Mouse (Mus musculus) ES-Bruce4 (cell line): Measurements from ENCODE around the gene Cnnm4. TPM values are rescaled to one million over a fixed set of nuclear protein-coding genes. Genes with fewer than 3 reads are reported as not detected.

Experiments used
- H3K27ac ChIP-seq: 2 replicates; pipeline ENCODE4 v1.5.1; 2012; ENCODE audit warnings: low read length, inconsistent platforms; ENCODE audit not compliant: insufficient read depth
- H3K27me3 ChIP-seq: 2 replicates; pipeline ENCODE4 v1.6.1; 2012; ENCODE audit warnings: mild to moderate bottlenecking, low read length, inconsistent platforms; ENCODE audit not compliant: control insufficient read depth, poor library complexity, insufficient read depth, severe bottlenecking
- H3K36me3 ChIP-seq: 2 replicates; pipeline ENCODE4 v1.6.1; 2012; ENCODE audit warnings: inconsistent platforms, mild to moderate bottlenecking, low read length, moderate library complexity; ENCODE audit not compliant: control insufficient read depth, poor library complexity, insufficient read depth, severe bottlenecking
- H3K4me1 ChIP-seq: one replicate; pipeline ENCODE4 v1.8.1; 2011; ENCODE audit warnings: low read length; ENCODE audit not compliant: control insufficient read depth, insufficient read depth
- H3K4me3 ChIP-seq: 2 replicates; pipeline ENCODE4 v1.5.1; 2011; ENCODE audit warnings: low read depth, mild to moderate bottlenecking, low read length
- H3K9ac ChIP-seq: 2 replicates; pipeline ENCODE4 v1.6.1; 2012; ENCODE audit warnings: low read depth, mild to moderate bottlenecking, inconsistent platforms; ENCODE audit not compliant: poor library complexity, severe bottlenecking
- H3K9me3 ChIP-seq: replicated peaks from 2 replicates; pipeline ENCODE4 v1.6.1; 2012; ENCODE audit warnings: mild to moderate bottlenecking, low read length, inconsistent platforms; ENCODE audit not compliant: control insufficient read depth, poor library complexity, insufficient read depth, severe bottlenecking
- CTCF ChIP-seq: IDR thresholded peaks from one replicate; pipeline ENCODE4 v1.8.1; 2011; ENCODE audit warnings: low read depth, low read length
- EP300 ChIP-seq: IDR thresholded peaks from 2 replicates; pipeline ENCODE4 v1.6.1; 2011; ENCODE audit warnings: low read depth, low read length; ENCODE audit not compliant: insufficient read depth
- POLR2A ChIP-seq: IDR thresholded peaks from one replicate; pipeline ENCODE4 v1.8.1; 2011; ENCODE audit warnings: low read length; ENCODE audit not compliant: insufficient read depth
- polyA plus RNA-seq: library from polyadenylated mRNA; stranded (reverse); fragments of >200 nt; gene quantifications from 2 replicates; pipeline ENCODE4 v1.2.4, GENCODE M21; 2011; ENCODE audit warnings: low read depth; ENCODE audit not compliant: missing spikeins, insufficient read depth, insufficient read length

The Cnnm4 gene
- polyA plus RNA-seq, 1 experiment = 4.7 TPM

DNA sequence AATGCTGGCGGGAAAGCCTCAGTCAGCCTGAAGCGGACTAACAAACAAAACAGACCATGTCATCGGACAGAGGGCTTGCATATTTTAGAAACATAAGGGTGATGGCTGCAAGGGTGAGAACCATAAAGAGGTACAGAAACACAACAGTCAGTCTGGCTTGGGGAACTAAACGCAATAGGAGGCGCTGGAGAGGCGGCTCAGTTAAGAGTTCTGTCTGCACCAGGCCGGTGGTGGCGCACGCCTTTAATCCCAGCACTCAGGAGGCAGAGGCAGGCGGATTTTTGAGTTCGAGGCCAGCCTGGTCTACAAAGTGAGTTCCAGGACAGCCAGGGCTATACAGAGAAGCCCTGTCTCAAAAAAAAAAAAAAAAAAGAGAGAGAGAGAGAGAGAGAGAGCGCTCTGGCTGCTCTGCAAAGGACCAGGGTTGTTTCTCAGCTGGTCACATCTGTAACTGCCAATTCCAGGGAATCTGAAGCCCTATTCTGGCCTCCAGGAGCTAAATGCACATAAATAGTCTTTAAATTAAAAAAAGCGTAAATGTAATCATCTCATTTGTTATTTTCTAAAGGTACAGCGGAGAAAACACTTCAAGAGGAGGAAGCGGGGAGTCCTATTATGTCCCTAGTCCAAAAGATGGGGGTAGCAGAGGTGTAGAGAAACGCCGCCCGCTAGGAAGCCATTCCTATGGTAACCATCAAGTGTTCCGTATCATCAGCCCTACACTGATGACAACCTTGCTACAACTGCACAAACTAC is 74.6 kb downstream of the Cnnm4 start:
- no peaks in the 10 kb centered on the region for H3K4me1 ChIP-seq
- TF ChIP-seq CTCF (peak; percentile 26), EP300 (no peak)
- H3K4me3 ChIP-seq = peak overlapping the region; percentile 94
- H3K36me3 ChIP-seq = no peaks in the 10 kb centered on the region
- H3K27ac ChIP-seq = no peak overlapping the region
- H3K9ac ChIP-seq = peak overlapping the region; percentile 66
- no peaks in the 10 kb centered on the region for H3K9me3 ChIP-seq
- no peaks in the 10 kb centered on the region for H3K27me3 ChIP-seq

DNA sequence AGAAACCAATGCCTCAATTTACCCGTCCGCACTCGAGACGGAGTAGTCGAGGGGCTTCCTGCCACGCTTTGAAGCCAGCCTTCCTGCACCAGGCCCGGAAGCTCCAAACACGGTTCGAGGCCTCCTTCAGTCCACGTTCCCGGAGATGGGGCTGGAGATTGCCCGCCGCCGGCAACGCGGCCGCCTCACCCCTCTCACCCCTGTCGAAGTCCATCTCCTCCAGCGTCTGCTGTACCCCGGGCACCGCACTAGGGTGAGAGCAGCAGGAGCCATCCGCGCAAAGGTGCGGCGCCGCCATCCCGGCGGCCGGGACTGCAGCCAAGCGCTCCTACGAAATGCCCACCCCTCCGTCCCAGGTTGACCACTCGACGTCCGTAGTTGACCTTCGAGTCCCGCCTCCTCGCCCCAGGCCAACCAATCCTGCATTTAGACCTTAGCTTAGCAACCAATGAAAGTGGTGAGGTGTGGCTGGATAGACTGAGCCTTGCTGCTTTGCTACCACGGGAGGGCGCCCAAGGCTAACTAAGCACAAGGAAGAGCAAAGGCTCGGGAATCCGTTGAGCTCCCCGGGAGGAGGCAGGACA is 75.6 kb downstream of the Cnnm4 start, which contains the start of gene Ankrd39:
Ankrd39 (minus strand) TSS at position 558 of the 584 bp plus-strand sequence.
- Histone ChIP-seq H3K9ac (peak within 1 kb of the TSS; percentile 66), H3K36me3 (no peaks in the 10 kb centered on the region), H3K4me1 (no peaks in the 10 kb centered on the region), H3K9me3 (no peaks in the 10 kb centered on the region), H3K4me3 (peak within 1 kb of the TSS; percentile 94), H3K27me3 (no peaks in the 10 kb centered on the region), H3K27ac (no peak within 1 kb of the TSS)
- TF ChIP-seq POLR2A = peak; percentile 64
- peak; percentile 96 for TF ChIP-seq CTCF
- 0 out of 2 replicates have a peak, but pooled peaks have one; percentile 22 for TF ChIP-seq EP300

GRCm38 (mm10) chr1:36547981-36548598 is 76.7 kb downstream of the Cnnm4 start:
- H3K4me1 ChIP-seq = no peaks in the 10 kb centered on the region
- no peak overlapping the region for H3K9ac ChIP-seq
- no peaks in the 10 kb centered on the region for H3K36me3 ChIP-seq
- TF ChIP-seq EP300 (no peak), CTCF (no peak), POLR2A (no peak)
- H3K27ac ChIP-seq = no peak overlapping the region
- no peaks in the 10 kb centered on the region for H3K9me3 ChIP-seq
- no peaks in the 10 kb centered on the region for H3K27me3 ChIP-seq
- H3K4me3 ChIP-seq = no peak overlapping the region

- Histone ChIP-seq H3K36me3 (no peaks in the 10 kb centered on the region), H3K4me3 (no peak overlapping the region), H3K27me3 (no peaks in the 10 kb centered on the region), H3K27ac (no peak overlapping the region), H3K9me3 (no peaks in the 10 kb centered on the region), H3K4me1 (no peaks in the 10 kb centered on the region), H3K9ac (no peak overlapping the region)
- no peak for TF ChIP-seq POLR2A
- no peak for TF ChIP-seq EP300
Measured at GRCm38 (mm10) chr1:36548771-36549170, 77.4 kb downstream of the Cnnm4 start.

- Histone ChIP-seq H3K9ac (no peak overlapping the region), H3K4me3 (no peak overlapping the region), H3K27me3 (no peaks in the 10 kb centered on the region), H3K9me3 (no peaks in the 10 kb centered on the region), H3K4me1 (no peaks in the 10 kb centered on the region), H3K27ac (no peak overlapping the region), H3K36me3 (no peaks in the 10 kb centered on the region)
- TF ChIP-seq EP300 (no peak), POLR2A (no peak), CTCF (no peak)
Measured at GRCm38 (mm10) chr1:36549491-36549890, 78.1 kb downstream of the Cnnm4 start.
